Mouse (Mus musculus) small intestine, adult 2 months (tissue): ENCODE results near the gene Tnfrsf23.
"Not testable (repeated sequence)": the region's sequence is repeated elsewhere in the genome, so short reads cannot be mapped to it uniquely, and the experiment has no call there.

Experiments
- CTCF ChIP-seq: fragments of 200-500 bp; IDR thresholded peaks from 2 replicates; pipeline ENCODE4 v1.5.1; 2012; ENCODE audit warnings: low read depth, mild to moderate bottlenecking, control low read depth, inconsistent platforms, low read length, moderate library complexity, mixed read lengths; ENCODE audit not compliant: insufficient replicate concordance, insufficient read length; ENCODE audit errors: extremely low read depth
- POLR2A ChIP-seq: fragments of 200-500 bp; IDR thresholded peaks from 2 replicates; pipeline ENCODE4 v1.6.1; 2012; ENCODE audit warnings: low read depth, mild to moderate bottlenecking, control low read depth, inconsistent platforms, low read length, moderate library complexity

DNA sequence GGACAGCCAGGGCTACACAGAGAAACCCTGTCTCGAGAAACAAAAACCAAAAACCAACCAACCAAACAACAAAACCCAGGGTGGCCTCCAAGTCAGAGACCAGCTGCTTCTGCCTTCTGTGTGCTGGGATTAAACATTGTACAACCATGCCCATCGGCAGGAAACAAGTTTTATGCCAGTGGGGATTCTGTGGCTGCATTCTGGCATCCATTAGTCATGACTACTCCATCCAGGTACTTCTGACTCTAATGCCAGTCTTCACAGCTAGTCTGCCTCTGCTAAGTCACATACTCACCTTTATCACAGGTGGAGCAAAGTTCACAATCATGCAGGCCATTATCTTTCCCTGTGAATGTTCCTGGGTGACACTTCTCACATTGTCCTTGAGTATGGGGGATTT, 6.0 kb downstream of the Tnfrsf23 start:
- not testable (repeated sequence) for TF ChIP-seq CTCF, POLR2A
